21 mouse cellular contexts compared by ENCODE assay signal in genomic region chr11:98877001-98877400, GRCm38 (mm10). TPM values are rescaled to one million over a fixed set of nuclear protein-coding genes. Genes with fewer than 3 reads are reported as not detected.
DNase-seq lines count a peak whose midpoint lies in the region; ATAC-seq lines count a peak whose summit lies in the region.
"Had no signal": no experiment of that assay in that cellular context is flagged by ENCODE, and none has a peak within 500 bp of the region (broad histone marks: within the 10 kb centered on the region; RNA-seq: fewer than 3 reads in every experiment).

No protein-coding gene starts in this region.

- intact Hi-C loops in heart, postnatal 10 days (cut with DNase I), result no loop called here

- peaks cover 5% of the 10 kb centered on the region for H3K4me1 ChIP-seq in midbrain, embryonic 10.5 days
- 0 out of 2 replicates have a peak, but pooled peaks cover 3% of the 10 kb centered on the region for H3K4me1 ChIP-seq in midbrain, embryonic 15.5 days
- peaks cover 3% of the 10 kb centered on the region; the same call in 1 of the 2 replicates for H3K4me1 ChIP-seq in kidney, embryonic 14.5 days (ENCODE audit: control insufficient read depth, insufficient read depth, low read length)
- H3K4me1 ChIP-seq: hindbrain, embryonic 12.5 days had no signal

- no peaks in the 10 kb centered on the region for H3K9me3 ChIP-seq in midbrain, embryonic 10.5 days (replicated peaks)
- H3K9me3 ChIP-seq in midbrain, embryonic 15.5 days, result no peaks in the 10 kb centered on the region
- H3K9me3 ChIP-seq in kidney, embryonic 14.5 days (ENCODE audit: control insufficient read depth, low read length), result no peaks in the 10 kb centered on the region
- H3K9me3 ChIP-seq: embryonic facial prominence, embryonic 15.5 days; heart, embryonic 13.5 days; hindbrain, embryonic 12.5 days; stomach, embryonic 15.5 days had no signal

- no peak overlapping the region for H3K4me3 ChIP-seq in midbrain, embryonic 10.5 days
- H3K4me3 ChIP-seq in midbrain, embryonic 15.5 days, result no peak overlapping the region
- H3K4me3 ChIP-seq in kidney, embryonic 14.5 days (ENCODE audit: low read length), result no peak overlapping the region
- H3K4me3 ChIP-seq: embryonic facial prominence, embryonic 15.5 days; heart, adult 2 months; heart, embryonic 13.5 days; hindbrain, embryonic 12.5 days; stomach, embryonic 15.5 days had no signal

- no peak overlapping the region for H3K4me2 ChIP-seq in midbrain, embryonic 15.5 days
- H3K4me2 ChIP-seq in kidney, embryonic 14.5 days (replicated peaks; ENCODE audit: low read depth, low read length), result no peak overlapping the region
- H3K4me2 ChIP-seq: embryonic facial prominence, embryonic 15.5 days; heart, embryonic 13.5 days; hindbrain, embryonic 12.5 days; midbrain, embryonic 11.5 days; stomach, embryonic 15.5 days had no signal

- no peak overlapping the region for H3K9ac ChIP-seq in midbrain, embryonic 15.5 days
- H3K9ac ChIP-seq in kidney, embryonic 14.5 days (ENCODE audit: low read depth, low read length), result 0 out of 2 replicates have a peak overlapping the region, but pooled peaks have one; percentile 19
- H3K9ac ChIP-seq: embryonic facial prominence, embryonic 15.5 days; heart, embryonic 13.5 days; hindbrain, embryonic 12.5 days; liver, embryonic 14.5 days; stomach, embryonic 15.5 days had no signal

- 0 out of 2 replicates have a peak overlapping the region, but pooled peaks have one; percentile 23 for H3K27ac ChIP-seq in midbrain, embryonic 10.5 days (replicated peaks)
- H3K27ac ChIP-seq in midbrain, embryonic 15.5 days, result no peak overlapping the region
- H3K27ac ChIP-seq in kidney, embryonic 14.5 days (ENCODE audit: low read depth, low read length), result no peak overlapping the region
- H3K27ac ChIP-seq: embryonic facial prominence, embryonic 15.5 days; heart, adult 2 months; heart, embryonic 13.5 days; hindbrain, embryonic 12.5 days; liver, embryonic 14.5 days; stomach, embryonic 15.5 days had no signal

- no peak for DNase-seq in midbrain, embryonic 10.5 days (ENCODE audit: low spot score)
- peak; percentile 61 to 87 for DNase-seq in kidney, postnatal 25 days
- DNase-seq in adrenal gland, postnatal 10 days, result no peak
- DNase-seq in heart, postnatal 10 days, result no peak
- no peak for DNase-seq in gastrocnemius, postnatal 25 days
- DNase-seq: adrenal gland, postnatal 14 days; cerebellum, adult 8-10 months; cerebellum, postnatal 36 days; gastrocnemius, postnatal 14 days; heart, adult 2 months; thymus, adult 18-20 months; thymus, postnatal 36 days had no signal

- WGBS in midbrain, embryonic 10.5 days, result 71% methylated on average over 9 of the region's 9 CpGs
- 65% methylated on average over 9 of the region's 9 CpGs for WGBS in midbrain, embryonic 15.5 days
- 65% methylated on average over 9 of the region's 9 CpGs for WGBS in kidney, embryonic 14.5 days

- H3K27me3 ChIP-seq in midbrain, embryonic 10.5 days (ENCODE audit: low read depth, poor library complexity, severe bottlenecking), result no peaks in the 10 kb centered on the region
- no peaks in the 10 kb centered on the region for H3K27me3 ChIP-seq in midbrain, embryonic 15.5 days (replicated peaks)
- no peaks in the 10 kb centered on the region for H3K27me3 ChIP-seq in kidney, embryonic 14.5 days (ENCODE audit: control insufficient read depth, insufficient read depth, low read length)
- H3K27me3 ChIP-seq: embryonic facial prominence, embryonic 15.5 days; heart, embryonic 13.5 days; hindbrain, embryonic 12.5 days; stomach, embryonic 15.5 days had no signal

- H3K36me3 ChIP-seq in midbrain, embryonic 10.5 days, result peaks cover 56% of the 10 kb centered on the region
- H3K36me3 ChIP-seq in midbrain, embryonic 15.5 days (replicated peaks), result no peaks in the 10 kb centered on the region
- peaks cover 8% of the 10 kb centered on the region; the same call in 1 of the 2 replicates for H3K36me3 ChIP-seq in kidney, embryonic 14.5 days (ENCODE audit: control insufficient read depth, insufficient read depth, low read length)

- ATAC-seq in midbrain, embryonic 15.5 days (replicated peaks), result no peak
- ATAC-seq in kidney, embryonic 14.5 days (ENCODE audit: low FRiP score, low TSS enrichment), result no peak
- ATAC-seq: forebrain, embryonic 14.5 days had no signal

RNA-seq across cellular contexts. Expression of gene Wipf2, which starts 13.6 kb away (rescaled TPM):
- polyA plus RNA-seq in midbrain, embryonic 10.5 days (2016; fragmentation: Nextera tagmentation; extraction: Ambion mirVana), result 3.7 and 3.9 TPM in 2 replicates
- polyA plus RNA-seq in midbrain, embryonic 15.5 days (2015; fragmentation: Nextera tagmentation; extraction: Ambion mirVana), result 4.9 and 5.3 TPM in 2 replicates
- polyA plus RNA-seq in kidney, embryonic 14.5 days (2014; fragmentation: Nextera tagmentation; extraction: Ambion mirVana), result 6.5 and 6.7 TPM in 2 replicates
- 10 to 100 TPM; 13.3 to 15.4 TPM for total RNA-seq in adrenal gland, postnatal 10 days (2021)
- total RNA-seq in heart, postnatal 10 days (2021), result 10 to 100 TPM; 12.4 to 13.0 TPM
- 1 to 10 TPM; 4.1 to 4.9 TPM for total RNA-seq in gastrocnemius, postnatal 25 days (2021)

RNA-seq across cellular contexts. Expression of gene Cdc6, which starts 30.6 kb away (rescaled TPM):
- 53.3 and 67.8 TPM in 2 replicates for polyA plus RNA-seq in midbrain, embryonic 10.5 days (2016; fragmentation: Nextera tagmentation; extraction: Ambion mirVana)
- 3.9 and 4.2 TPM in 2 replicates for polyA plus RNA-seq in midbrain, embryonic 15.5 days (2015; fragmentation: Nextera tagmentation; extraction: Ambion mirVana)
- polyA plus RNA-seq in kidney, embryonic 14.5 days (2014; fragmentation: Nextera tagmentation; extraction: Ambion mirVana), result 32.5 and 44.1 TPM in 2 replicates
- 1 to 10 TPM; 3.8 to 6.5 TPM for total RNA-seq in adrenal gland, postnatal 10 days (2021)
- 1 to 10 TPM; 3.3 to 3.6 TPM for total RNA-seq in heart, postnatal 10 days (2021)
- under 1 TPM; 0.13 to 0.56 TPM for total RNA-seq in gastrocnemius, postnatal 25 days (2021)

RNA-seq across cellular contexts. Expression of gene Rapgefl1, which starts 40.4 kb away (rescaled TPM):
- polyA plus RNA-seq in midbrain, embryonic 10.5 days (2016; fragmentation: Nextera tagmentation; extraction: Ambion mirVana), result 1.3 TPM in 2 replicates
- 9.1 and 9.2 TPM in 2 replicates for polyA plus RNA-seq in midbrain, embryonic 15.5 days (2015; fragmentation: Nextera tagmentation; extraction: Ambion mirVana)
- polyA plus RNA-seq in kidney, embryonic 14.5 days (2014; fragmentation: Nextera tagmentation; extraction: Ambion mirVana), result 1.6 and 2.4 TPM in 2 replicates
- total RNA-seq in adrenal gland, postnatal 10 days (2021), result 1 to 10 TPM in 1 of 2 experiments, under 1 TPM in 1; 0.93 to 1.6 TPM
- under 1 TPM; 0.79 to 0.87 TPM for total RNA-seq in heart, postnatal 10 days (2021)
- under 1 TPM; 0.23 to 0.40 TPM for total RNA-seq in gastrocnemius, postnatal 25 days (2021)

RNA-seq across cellular contexts. Expression of gene Rara, which starts 50.6 kb away (rescaled TPM):
- 15.5 and 16.1 TPM in 2 replicates for polyA plus RNA-seq in midbrain, embryonic 10.5 days (2016; fragmentation: Nextera tagmentation; extraction: Ambion mirVana)
- 9.7 and 10.5 TPM in 2 replicates for polyA plus RNA-seq in midbrain, embryonic 15.5 days (2015; fragmentation: Nextera tagmentation; extraction: Ambion mirVana)
- polyA plus RNA-seq in kidney, embryonic 14.5 days (2014; fragmentation: Nextera tagmentation; extraction: Ambion mirVana), result 27.7 and 36.7 TPM in 2 replicates
- total RNA-seq in adrenal gland, postnatal 10 days (2021), result 10 to 100 TPM; 26.2 to 34.7 TPM
- total RNA-seq in heart, postnatal 10 days (2021), result 10 to 100 TPM; 31.9 to 33.0 TPM
- 10 to 100 TPM in 1 of 2 experiments, 1 to 10 TPM in 1; 9.4 to 12.8 TPM for total RNA-seq in gastrocnemius, postnatal 25 days (2021)

Comparison
In these comparisons a context has a peak if more than half of its experiments do, and no peak if none do; other contexts are left out.
1. DNase-seq: peak in kidney, postnatal 25 days (2 of 2); none in midbrain, embryonic 10.5 days (single experiment), adrenal gland, postnatal 10 days (single experiment), heart, postnatal 10 days (0 of 2) and gastrocnemius, postnatal 25 days (single experiment).